Mouse (Mus musculus) embryonic facial prominence, embryonic 11.5 days (tissue): ENCODE measurements around the gene Pla2g3. TPM values are rescaled to one million over a fixed set of nuclear protein-coding genes. Genes with fewer than 3 reads are reported as not detected.

ENCODE experiments used
- ATAC-seq: fragments of 200-750 bp; cut with Nextera tagmentation; replicated peaks from 2 replicates; pipeline ENCODE4 v1.8.0; 2017; ENCODE audit warnings: low read depth; ENCODE audit not compliant: insufficient number of reproducible peaks, low FRiP score, low TSS enrichment
- DNase-seq: peaks from one replicate; pipeline ENCODE4 v3.0.0-alpha.2; 2015; ENCODE audit warnings: low spot score
- H3K27ac ChIP-seq: fragments of 300-500 bp; sonication (generic); replicated peaks from 2 replicates; pipeline ENCODE4 v1.5.1; 2014; ENCODE audit warnings: mild to moderate bottlenecking, low read depth, low read length, control low read depth
- H3K27me3 ChIP-seq: fragments of 300-500 bp; sonication (generic); 2 replicates; pipeline ENCODE4 v1.6.1; 2014; ENCODE audit warnings: mild to moderate bottlenecking, low read length, moderate library complexity, mixed read lengths; ENCODE audit not compliant: control insufficient read depth, insufficient read depth
- H3K36me3 ChIP-seq: fragments of 300-500 bp; sonication (generic); replicated peaks from 2 replicates; pipeline ENCODE4 v1.6.1; 2014; ENCODE audit warnings: low read depth, mild to moderate bottlenecking, low read length, moderate library complexity, mixed read lengths; ENCODE audit not compliant: control insufficient read depth, insufficient read depth
- H3K4me1 ChIP-seq: fragments of 300-500 bp; sonication (generic); 2 replicates; pipeline ENCODE4 v1.6.1; 2014; ENCODE audit warnings: low read length, mixed read lengths; ENCODE audit not compliant: control insufficient read depth, insufficient read depth
- H3K4me2 ChIP-seq: fragments of 300-500 bp; sonication (generic); 2 replicates; pipeline ENCODE4 v1.6.1; 2014; ENCODE audit warnings: low read depth, mild to moderate bottlenecking, control low read depth, low read length, moderate library complexity
- H3K4me3 ChIP-seq: fragments of 300-500 bp; sonication (generic); 2 replicates; pipeline ENCODE4 v1.5.1; 2014; ENCODE audit warnings: low read depth, low read length, control low read depth
- H3K9ac ChIP-seq: fragments of 300-500 bp; sonication (generic); replicated peaks from 2 replicates; pipeline ENCODE4 v1.6.1; 2014; ENCODE audit warnings: mild to moderate bottlenecking, control low read depth, low read length
- H3K9me3 ChIP-seq: fragments of 300-500 bp; sonication (generic); replicated peaks from 2 replicates; pipeline ENCODE4 v1.6.1; 2016; ENCODE audit warnings: mild to moderate bottlenecking, low read length, inconsistent platforms, mixed read lengths; ENCODE audit not compliant: control insufficient read depth
- WGBS: fragments of 180-500 bp; shearing (Covaris S2); extraction: QIAGEN DNeasy Blood & Tissue Kit; methylation state at CpG from one replicate; pipeline ENCODE4 v1.1.7; 2014; 5-methylcytosine and 5-hydroxymethylcytosine counted together
- polyA plus RNA-seq: library from polyadenylated mRNA; unstranded; fragments of >200 nt; fragmentation: Nextera tagmentation; extraction: Ambion mirVana; gene quantifications from 2 replicates; pipeline ENCODE4 v1.2.1, GENCODE M21; 2014

Pla2g3 gene
- polyA plus RNA-seq = 0.41 and 0.45 TPM in 2 replicates

DNA sequence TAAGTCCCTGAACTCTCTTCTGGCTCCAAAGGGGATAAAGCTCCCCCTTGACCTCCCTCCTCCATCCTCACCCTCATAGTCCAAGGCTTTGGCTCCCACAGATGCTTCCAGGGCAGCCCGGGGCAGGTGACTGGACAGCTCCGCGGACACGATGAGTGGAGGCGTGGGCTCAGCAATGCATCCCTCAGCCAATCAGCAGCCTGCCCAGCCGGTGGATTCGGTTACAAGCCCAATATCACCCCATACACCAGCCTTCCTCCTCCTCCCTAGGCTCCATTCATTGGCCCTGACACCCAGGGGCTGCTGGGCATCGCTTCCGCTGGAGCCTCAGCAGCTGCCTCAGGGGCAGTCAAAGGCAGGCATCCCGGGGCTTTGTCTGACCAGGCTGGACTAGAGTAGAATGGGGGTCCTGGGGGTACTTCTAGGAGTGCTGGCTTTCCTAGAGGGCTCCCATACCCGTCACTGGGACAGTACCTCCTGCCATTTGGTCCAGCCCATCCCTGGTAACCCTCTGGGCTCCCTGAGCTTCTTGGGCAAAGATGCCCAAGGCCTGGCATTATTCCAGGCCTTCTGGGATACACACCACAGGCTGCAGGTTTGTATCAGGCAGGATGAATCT lies at the start of gene Pla2g3:
Pla2g3 (plus strand) TSS at position 333 of the 619 bp plus-strand sequence.
- Histone ChIP-seq H3K27ac (no peak within 1 kb of the TSS), H3K36me3 (no peaks in the 10 kb centered on the region), H3K4me2 (no peak within 1 kb of the TSS), H3K4me1 (no peaks in the 10 kb centered on the region), H3K9me3 (no peaks in the 10 kb centered on the region), H3K27me3 (no peaks in the 10 kb centered on the region), H3K9ac (peak within 1 kb of the TSS; percentile 18; the same call in 1 of the 2 replicates), H3K4me3 (no peak within 1 kb of the TSS)
- ATAC-seq = no peak
- WGBS = 25% methylated on average over 11 of the region's 11 CpGs
- peak; percentile 40 for DNase-seq

DNA sequence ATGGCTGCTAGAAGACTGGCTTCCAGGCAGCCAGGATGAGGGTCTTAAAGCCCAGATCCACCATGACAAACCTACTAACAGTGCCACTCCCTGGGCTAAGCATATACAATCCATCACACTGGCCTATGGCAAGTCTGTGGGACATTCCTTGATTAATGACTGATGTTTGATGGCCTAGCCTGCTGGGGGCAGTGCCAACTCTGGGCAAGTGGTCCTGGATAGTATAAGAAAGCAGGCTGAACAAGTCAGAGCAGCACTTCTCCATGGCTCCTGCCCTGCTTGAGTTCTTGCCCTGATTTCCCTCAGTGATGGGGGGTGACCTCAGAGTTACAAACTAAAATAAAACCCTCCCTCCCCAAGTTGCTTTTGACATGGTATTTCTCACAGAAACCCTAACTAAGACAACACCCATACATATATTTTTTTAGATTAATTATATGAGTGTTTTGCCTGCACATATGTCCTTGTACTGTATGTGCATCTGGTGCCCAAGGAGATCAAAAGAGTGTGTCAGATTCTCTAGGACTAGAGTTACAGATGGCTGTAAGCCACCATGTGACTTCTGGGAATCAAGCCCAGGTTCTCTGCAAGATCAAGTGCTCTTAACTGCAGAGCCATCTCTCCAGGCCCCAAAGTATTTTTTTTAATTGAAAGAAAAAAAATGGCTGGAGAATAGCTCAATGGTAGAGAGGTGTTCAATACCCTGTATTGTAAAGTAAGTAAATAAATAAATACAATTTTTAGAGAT lies 46.2 kb upstream of the Pla2g3 start:
- Histone ChIP-seq H3K27me3 (no peaks in the 10 kb centered on the region), H3K27ac (no peak overlapping the region), H3K9ac (no peak overlapping the region), H3K4me2 (no peak overlapping the region), H3K36me3 (no peaks in the 10 kb centered on the region), H3K4me3 (no peak overlapping the region), H3K9me3 (no peaks in the 10 kb centered on the region), H3K4me1 (no peaks in the 10 kb centered on the region)
- DNase-seq (no peak), ATAC-seq (no peak)

DNA sequence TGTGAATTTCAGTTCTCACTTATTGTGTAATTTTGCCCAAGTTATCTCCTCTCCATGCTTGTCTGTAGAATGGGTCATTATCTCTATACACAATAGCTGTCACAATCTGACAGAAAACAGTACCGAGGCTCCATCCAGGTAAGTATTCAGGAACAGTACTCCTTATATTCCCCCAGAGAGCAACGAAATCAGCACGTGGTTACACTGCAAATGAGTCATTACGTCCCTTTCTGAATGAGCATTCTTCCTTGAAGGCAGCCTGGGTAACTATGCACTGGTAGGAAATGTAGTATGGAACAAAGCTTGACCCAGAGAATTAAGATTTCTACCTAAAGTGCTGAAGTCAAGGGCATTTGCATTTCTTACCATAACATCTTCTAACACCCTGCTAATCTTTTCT lies 45.4 kb upstream of the Pla2g3 start:
- no peaks in the 10 kb centered on the region for H3K9me3 ChIP-seq
- H3K4me1 ChIP-seq = no peaks in the 10 kb centered on the region
- no peaks in the 10 kb centered on the region for H3K27me3 ChIP-seq
- H3K27ac ChIP-seq = no peak overlapping the region
- H3K36me3 ChIP-seq = no peaks in the 10 kb centered on the region
- no peak overlapping the region for H3K4me3 ChIP-seq
- ATAC-seq (no peak), DNase-seq (no peak)
- H3K4me2 ChIP-seq = no peak overlapping the region
- 78% methylated on average over 4 of the region's 4 CpGs for WGBS
- H3K9ac ChIP-seq = no peak overlapping the region

DNA sequence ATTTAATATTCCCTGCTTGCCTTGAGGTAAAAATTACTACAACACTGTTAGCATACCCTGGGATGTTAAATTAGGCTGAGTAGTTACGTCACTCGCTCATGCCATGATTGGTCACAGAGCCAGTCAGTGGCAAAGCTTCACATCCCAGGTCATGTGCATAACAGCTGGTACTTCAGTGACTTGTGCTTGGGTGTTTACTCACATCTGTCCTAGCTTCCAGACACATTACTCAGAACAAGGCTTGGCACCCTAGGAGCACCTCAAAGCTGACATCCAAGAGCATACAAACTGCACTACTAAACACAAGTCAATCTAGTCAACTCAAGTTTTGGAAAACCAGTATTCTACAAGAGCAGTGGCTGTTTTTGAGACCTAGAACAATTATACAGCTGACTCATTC lies 45.0 kb upstream of the Pla2g3 start:
- no peak for DNase-seq
- Histone ChIP-seq H3K9me3 (no peaks in the 10 kb centered on the region), H3K27me3 (no peaks in the 10 kb centered on the region), H3K4me2 (no peak overlapping the region), H3K4me1 (no peaks in the 10 kb centered on the region), H3K4me3 (no peak overlapping the region), H3K9ac (no peak overlapping the region), H3K36me3 (no peaks in the 10 kb centered on the region), H3K27ac (no peak overlapping the region)
- no peak for ATAC-seq
- WGBS = 96% methylated on average over 2 of the region's 2 CpGs

DNA sequence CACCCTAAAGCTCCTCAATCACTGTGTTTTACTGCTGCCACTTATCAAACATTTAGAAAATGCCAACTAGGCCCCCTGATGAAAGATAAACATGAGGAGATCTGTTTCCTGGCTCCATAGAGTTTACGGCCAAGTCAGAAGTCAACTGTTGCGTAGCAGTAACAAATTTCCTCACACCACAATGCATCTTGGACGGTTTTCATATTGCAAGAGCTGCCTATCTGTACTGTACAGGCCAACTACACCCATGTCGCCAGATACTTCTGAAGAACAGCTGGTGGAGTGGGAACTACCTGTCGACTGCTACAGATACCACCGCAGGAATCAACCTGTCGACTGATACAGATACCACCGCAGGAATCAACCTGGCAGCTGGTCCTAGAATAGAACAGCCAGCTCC lies 43.2 kb upstream of the Pla2g3 start:
- no peak overlapping the region for H3K4me2 ChIP-seq
- WGBS = 88% methylated on average over 8 of the region's 8 CpGs
- no peak overlapping the region for H3K27ac ChIP-seq
- no peak overlapping the region for H3K4me3 ChIP-seq
- DNase-seq (no peak), ATAC-seq (no peak)
- no peaks in the 10 kb centered on the region for H3K36me3 ChIP-seq
- H3K9me3 ChIP-seq = no peaks in the 10 kb centered on the region
- H3K4me1 ChIP-seq = no peaks in the 10 kb centered on the region
- H3K9ac ChIP-seq = no peak overlapping the region
- H3K27me3 ChIP-seq = no peaks in the 10 kb centered on the region

DNA sequence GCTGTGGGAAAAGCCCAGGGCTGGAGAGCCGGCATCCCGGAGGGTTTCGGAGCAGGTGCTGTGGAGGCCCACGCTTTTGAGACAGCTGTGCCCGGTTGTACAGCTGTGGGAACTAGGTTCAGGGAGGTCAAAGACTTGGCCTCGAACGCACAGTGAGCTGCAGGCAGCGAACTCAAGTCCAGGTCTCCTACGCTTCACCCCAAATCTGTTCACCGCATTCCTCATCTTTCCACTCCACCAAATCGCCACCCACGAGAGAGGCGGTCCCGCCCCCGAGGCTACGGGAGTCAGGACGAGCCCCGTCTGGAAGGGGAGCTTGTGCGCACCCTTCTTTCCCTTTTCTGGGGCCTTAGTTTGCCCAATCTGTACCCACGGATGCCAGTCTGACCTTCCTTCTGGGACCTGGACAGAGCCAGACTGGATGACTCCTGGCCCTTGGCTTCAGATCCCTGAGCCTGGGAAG lies 36.4 kb upstream of the Pla2g3 start:
- ATAC-seq (peak; percentile 44; the same call in 1 of the 2 replicates), DNase-seq (peak; percentile 30)
- Histone ChIP-seq H3K4me2 (peak overlapping the region; percentile 88), H3K27ac (peak overlapping the region; percentile 16; the same call in 1 of the 2 replicates), H3K9me3 (no peaks in the 10 kb centered on the region), H3K4me3 (peak overlapping the region; percentile 68), H3K4me1 (peaks cover 2% of the 10 kb centered on the region; the same call in 1 of the 2 replicates), H3K27me3 (no peaks in the 10 kb centered on the region), H3K9ac (peak overlapping the region; percentile 72), H3K36me3 (no peaks in the 10 kb centered on the region)
- under 1% methylated on average over 20 of the region's 20 CpGs for WGBS

DNA sequence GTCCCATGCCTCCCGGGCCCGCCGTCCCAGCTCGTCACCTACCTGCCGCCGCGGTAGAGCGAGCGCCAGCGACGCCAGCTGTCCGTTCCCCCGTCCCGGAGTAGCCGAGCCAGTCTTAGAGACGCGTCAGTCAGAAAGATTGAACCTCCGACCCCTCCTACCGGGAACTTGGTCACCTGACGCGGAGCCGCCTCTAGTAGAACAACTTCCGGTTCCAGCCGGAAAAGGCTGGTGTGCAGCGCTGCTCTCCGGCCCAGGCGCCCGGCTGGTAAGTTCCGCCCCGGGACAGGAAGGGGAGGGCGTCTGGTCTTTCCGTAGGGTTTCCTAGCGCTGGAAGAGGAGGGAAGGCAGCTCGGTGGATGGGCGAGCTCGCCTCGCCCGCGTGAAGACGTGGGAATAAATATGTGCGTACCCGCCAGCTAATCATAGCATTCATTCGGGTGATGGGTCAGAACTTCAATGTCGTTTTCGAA lies 35.9 kb upstream of the Pla2g3 start, which contains the start of gene Rnf185:
Rnf185 (minus strand) TSS at position 197 of the 473 bp plus-strand sequence.
- Histone ChIP-seq H3K9ac (peak within 1 kb of the TSS; percentile 72), H3K4me2 (peak within 1 kb of the TSS; percentile 88), H3K9me3 (no peaks in the 10 kb centered on the region), H3K27me3 (no peaks in the 10 kb centered on the region), H3K4me1 (peaks cover 2% of the 10 kb centered on the region; the same call in 1 of the 2 replicates), H3K36me3 (no peaks in the 10 kb centered on the region), H3K27ac (peak within 1 kb of the TSS; percentile 60), H3K4me3 (peak within 1 kb of the TSS; percentile 68)
- DNase-seq (peak; percentile 97), ATAC-seq (peak; percentile 96)
- under 1% methylated on average over 44 of the region's 45 CpGs for WGBS

DNA sequence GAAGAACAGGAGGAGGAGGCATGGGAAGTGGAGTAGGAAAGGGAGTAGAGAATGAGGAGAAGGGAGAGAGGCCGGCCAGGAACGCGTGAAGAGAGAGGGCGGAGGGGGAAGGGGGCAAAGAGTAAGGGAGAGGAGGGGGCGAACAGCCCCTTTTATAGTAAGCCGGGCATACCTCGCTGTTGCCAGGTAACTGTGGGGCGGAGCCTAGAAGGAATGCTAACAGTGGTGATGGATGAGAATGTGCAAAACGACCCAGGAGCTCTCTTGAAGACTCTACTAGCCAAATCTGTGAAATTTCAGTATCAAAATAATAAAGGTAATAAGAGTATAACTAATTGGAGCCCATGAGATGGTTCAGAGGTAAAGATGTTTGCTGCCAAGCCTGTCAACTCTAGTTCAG lies 35.3 kb upstream of the Pla2g3 start:
- Histone ChIP-seq H3K27me3 (no peaks in the 10 kb centered on the region), H3K9ac (peak overlapping the region; percentile 72), H3K36me3 (no peaks in the 10 kb centered on the region), H3K4me1 (peaks cover 2% of the 10 kb centered on the region; the same call in 1 of the 2 replicates), H3K4me2 (peak overlapping the region; percentile 63), H3K4me3 (peak overlapping the region; percentile 68), H3K27ac (peak overlapping the region; percentile 60), H3K9me3 (no peaks in the 10 kb centered on the region)
- DNase-seq (peak; percentile 57), ATAC-seq (peak; percentile 30)
- WGBS = 0% methylated on average over 9 of the region's 9 CpGs
